Mouse (Mus musculus) right cerebral cortex, postnatal 36 days (tissue): ENCODE data around the gene Mvp.
A peak's percentile ranks its signal among the peaks of the same experiment; 100 is the strongest.

Source experiments
- DNase-seq, 2 experiments: peaks; one replicate each; pipeline ENCODE4 v3.0.0; 2022; ENCODE audit warnings: low spot score in 2 of 2, mixed read lengths in 1 of 2

Gene Mvp

GRCm38 (mm10) chr7:127019306-127019960 is 5.0 kb upstream of the Mvp start:
- DNase-seq, result no peak

GRCm38 (mm10) chr7:127018416-127019305 is 4.2 kb upstream of the Mvp start:
- DNase-seq, result no peak

GRCm38 (mm10) chr7:127017950-127018345 is 3.5 kb upstream of the Mvp start:
- DNase-seq, result no peak

- DNase-seq, result peak; percentile 95 to 96
Measured at GRCm38 (mm10) chr7:127016971-127017949, 2.8 kb upstream of the Mvp start, which contains the start of gene Pagr1a. TSS of gene Pagr1a (minus strand) at chr7:127017352.

GRCm38 (mm10) chr7:127016486-127016938 is 2.1 kb upstream of the Mvp start:
- DNase-seq, result peak in 1 of 2 experiments; percentile 45

GRCm38 (mm10) chr7:127016481-127016485 is 1.9 kb upstream of the Mvp start, which contains the start of gene Pagr1b:
TSS of gene Pagr1b (minus strand) at chr7:127016484.
- DNase-seq, result no peak

GRCm38 (mm10) chr7:127016081-127016480 is 1.7 kb upstream of the Mvp start:
- DNase-seq, result no peak

GRCm38 (mm10) chr7:127014993-127015392 is 572 bp upstream of the Mvp start:
- DNase-seq, result no peak

- no peak for DNase-seq
Measured at GRCm38 (mm10) chr7:127013385-127013784, 1.0 kb downstream of the Mvp start.

- DNase-seq, result no peak
Measured at GRCm38 (mm10) chr7:127012845-127013244, 1.6 kb downstream of the Mvp start.

- DNase-seq, result no peak
Measured at GRCm38 (mm10) chr7:127012374-127012773, 2.0 kb downstream of the Mvp start.

- no peak for DNase-seq
Measured at GRCm38 (mm10) chr7:127011717-127012116, 2.7 kb downstream of the Mvp start.

GRCm38 (mm10) chr7:127011051-127011450 is 3.4 kb downstream of the Mvp start:
- DNase-seq, result no peak

- DNase-seq, result no peak
Measured at GRCm38 (mm10) chr7:127009307-127010085, 4.9 kb downstream of the Mvp start.

- peak; percentile 70 to 72 for DNase-seq
Measured at GRCm38 (mm10) chr7:127008239-127009019, 6.0 kb downstream of the Mvp start.

- no peak for DNase-seq
Measured at GRCm38 (mm10) chr7:127007313-127008024, 7.0 kb downstream of the Mvp start.

- no peak for DNase-seq
Measured at GRCm38 (mm10) chr7:127004122-127004875, 10.1 kb downstream of the Mvp start.

GRCm38 (mm10) chr7:127003620-127004019 is 10.8 kb downstream of the Mvp start:
- DNase-seq, result no peak

GRCm38 (mm10) chr7:126999568-126999967 is 14.9 kb downstream of the Mvp start:
- no peak for DNase-seq
